In genomic region chr13:51373086-51373485, GRCm38 (mm10) we compare ENCODE assay signal across 16 mouse cellular contexts. TPM values are rescaled to one million over a fixed set of nuclear protein-coding genes. Genes with fewer than 3 reads are reported as not detected.
"Had no signal": no experiment of that assay in that cellular context is flagged by ENCODE, and none has a peak within 500 bp of the region (broad histone marks: within the 10 kb centered on the region; RNA-seq: fewer than 3 reads in every experiment).

No protein-coding gene starts in this region.

- H3K9ac ChIP-seq: liver, embryonic 13.5 days; liver, embryonic 15.5 days; liver, postnatal 0 days; neural tube, embryonic 12.5 days; stomach, embryonic 15.5 days had no signal

- H3K9me3 ChIP-seq: liver, embryonic 13.5 days; liver, embryonic 15.5 days; neural tube, embryonic 12.5 days; stomach, embryonic 15.5 days had no signal

- H3K4me1 ChIP-seq: liver, embryonic 13.5 days; liver, embryonic 15.5 days; megakaryocyte, embryonic 14.5 days had no signal

- H3K4me2 ChIP-seq: liver, embryonic 13.5 days; liver, embryonic 15.5 days; neural tube, embryonic 12.5 days; stomach, embryonic 15.5 days had no signal

- H3K36me3 ChIP-seq: liver, embryonic 13.5 days; liver, embryonic 15.5 days; neural tube, embryonic 12.5 days; stomach, embryonic 15.5 days had no signal

- ATAC-seq: liver, postnatal 0 days; midbrain, embryonic 16.5 days had no signal

- H3K27ac ChIP-seq: liver, embryonic 13.5 days; liver, embryonic 15.5 days; macrophage; neural tube, embryonic 12.5 days; stomach, embryonic 15.5 days; stomach, postnatal 0 days had no signal

- H3K4me3 ChIP-seq: liver, embryonic 13.5 days; liver, embryonic 15.5 days; megakaryocyte, embryonic 14.5 days; neural tube, embryonic 12.5 days; stomach, embryonic 15.5 days had no signal

- H3K27me3 ChIP-seq: liver, embryonic 13.5 days; liver, embryonic 15.5 days; megakaryocyte, embryonic 14.5 days; neural tube, embryonic 12.5 days; stomach, embryonic 15.5 days had no signal

- DNase-seq: liver, embryonic 13.5 days; liver, postnatal 0 days; lung, adult 2 months; lung, postnatal 10 days; midbrain, embryonic 14.5 days; right cerebral cortex, postnatal 14 days; thymus, postnatal 14 days; thymus, postnatal 36 days had no signal

RNA-seq across cellular contexts. Expression of gene S1pr3, which starts 35.4 kb away (rescaled TPM):
- total RNA-seq: monocyte, adult 5-6 weeks had no signal
- polyA plus RNA-seq: macrophage had no signal
